Mouse (Mus musculus): ENCODE results near the gene Gm11627.
"Not testable (repeated sequence)": the region's sequence is repeated elsewhere in the genome, so short reads cannot be mapped to it uniquely, and the experiment has no call there.

Gene Gm11627

DNA sequence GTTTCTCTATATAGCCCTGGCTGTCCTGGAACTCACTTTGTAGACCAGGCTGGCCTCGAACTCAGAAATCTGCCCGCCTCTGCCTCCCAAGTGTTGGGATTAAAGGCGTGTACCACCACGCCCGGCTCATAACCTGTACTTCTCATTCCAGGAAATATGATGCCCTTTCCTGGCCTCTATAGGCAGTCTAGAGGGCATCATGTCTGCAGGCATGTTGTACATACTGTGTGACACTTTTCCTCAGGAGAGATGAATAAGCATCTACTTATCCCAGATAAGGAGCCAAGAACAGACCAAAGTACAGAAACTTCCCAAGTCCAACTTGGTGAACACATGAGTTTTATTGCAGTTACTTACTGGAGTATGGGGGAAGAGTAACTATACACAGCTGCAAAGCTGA, 20.6 kb downstream of the Gm11627 start:
- no peak for DNase-seq

DNA sequence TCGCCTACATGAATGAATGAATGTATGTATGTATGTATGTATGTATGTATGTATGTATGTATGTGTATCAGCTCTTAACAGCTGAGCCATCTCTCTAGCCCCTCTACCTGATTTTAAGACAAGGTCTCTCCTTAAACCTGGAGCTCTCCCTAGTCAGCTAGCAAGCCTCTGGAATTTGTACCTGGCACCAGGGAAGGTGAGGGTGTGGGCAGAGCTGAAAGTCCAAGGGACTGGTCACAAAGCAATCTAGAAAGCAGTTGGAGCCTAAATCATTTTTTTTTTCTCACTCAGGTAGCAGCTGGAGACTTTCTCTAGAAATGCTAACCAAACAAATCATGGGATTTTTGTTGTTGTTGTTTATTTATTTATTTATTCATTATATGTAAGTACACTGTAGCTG, 21.9 kb downstream of the Gm11627 start:
- no peak for DNase-seq

DNA sequence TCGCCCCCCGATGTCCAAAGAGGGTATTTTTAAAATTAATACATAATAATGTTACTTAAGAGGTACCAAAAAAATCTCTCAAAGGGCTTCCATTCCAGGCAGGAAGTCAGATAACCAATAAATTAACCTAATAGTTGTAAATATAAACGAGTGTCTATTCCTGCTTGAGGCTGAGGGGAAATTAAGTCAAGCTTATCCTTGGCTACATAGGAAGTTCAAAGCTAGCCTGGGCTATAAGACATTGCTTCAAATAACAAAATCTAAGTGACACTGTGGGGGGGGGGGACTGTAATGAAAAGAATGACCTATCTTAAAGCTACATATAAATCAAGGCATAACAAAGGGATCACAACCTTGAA, 22.6 kb downstream of the Gm11627 start:
- no peak for DNase-seq

DNA sequence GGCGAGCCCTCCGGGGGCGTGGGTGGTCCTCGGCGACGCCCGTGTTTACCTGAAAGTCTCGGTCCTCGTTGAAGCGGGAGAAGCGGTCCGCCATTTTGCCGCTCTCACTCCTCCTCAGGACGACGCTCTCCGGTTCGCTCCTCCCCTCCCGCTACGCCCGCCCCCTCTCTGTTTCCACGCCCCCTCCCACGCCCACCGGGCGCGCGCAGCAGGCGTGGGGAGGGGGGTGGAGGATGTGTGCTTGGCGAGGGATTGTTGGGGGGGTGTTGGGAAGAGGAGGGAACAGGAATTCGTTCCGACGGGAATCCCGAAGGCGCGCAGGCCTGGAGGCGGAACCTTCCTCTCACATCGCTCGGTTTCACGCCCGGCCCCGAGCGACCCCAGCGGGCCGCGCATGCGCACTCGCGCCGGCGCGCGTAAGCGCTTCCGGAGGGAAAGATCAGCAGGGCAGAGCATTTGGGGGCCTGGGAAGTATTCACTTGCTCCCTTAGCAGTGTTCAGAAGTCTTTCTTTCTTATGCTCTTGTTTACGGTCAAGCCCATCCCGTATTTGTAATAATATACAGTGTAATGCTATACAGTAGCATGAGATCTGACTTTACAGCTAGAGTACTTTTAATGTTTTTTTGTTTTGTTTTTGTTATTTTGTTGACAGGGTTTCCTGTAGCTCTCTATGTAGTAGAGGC, 23.1 kb downstream of the Gm11627 start, which contains the start of gene Gpatch8:
TSS of gene Gpatch8 (minus strand) at position 362 of the 685 bp plus-strand sequence.
- peak; percentile 92 to 95 for DNase-seq

DNA sequence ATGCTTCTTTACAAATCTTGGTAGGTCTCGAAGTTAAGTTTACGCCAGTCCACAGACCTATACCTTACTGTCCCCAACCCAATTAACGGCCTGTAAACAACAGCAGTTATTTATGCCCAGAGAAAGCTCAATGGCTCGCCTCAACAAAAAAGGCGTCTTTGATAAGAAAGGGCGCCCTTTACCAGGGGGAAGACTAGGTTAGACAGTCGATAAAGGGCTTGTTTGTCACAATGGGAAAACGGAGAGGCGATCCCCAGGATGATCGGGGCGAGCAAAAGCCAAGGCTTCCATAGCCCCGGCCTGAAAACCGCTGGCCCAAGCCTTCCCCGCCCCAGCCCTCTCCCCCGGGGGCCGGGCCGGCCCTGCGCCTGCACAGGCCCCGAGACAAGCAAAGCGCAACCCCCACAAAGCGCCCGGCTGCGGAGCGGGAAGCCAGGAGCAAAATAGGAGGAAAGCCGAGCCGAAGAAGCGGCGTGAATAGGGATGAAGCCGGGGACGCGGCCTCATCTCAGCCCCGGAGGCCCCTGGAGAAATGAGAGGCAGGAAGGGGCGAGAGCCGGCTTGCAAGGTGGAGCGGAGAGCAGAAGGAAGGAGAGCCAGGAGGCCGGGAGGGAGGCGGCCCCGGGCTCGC, 23.7 kb downstream of the Gm11627 start:
- peak in 1 of 2 experiments; percentile 37 for DNase-seq

DNA sequence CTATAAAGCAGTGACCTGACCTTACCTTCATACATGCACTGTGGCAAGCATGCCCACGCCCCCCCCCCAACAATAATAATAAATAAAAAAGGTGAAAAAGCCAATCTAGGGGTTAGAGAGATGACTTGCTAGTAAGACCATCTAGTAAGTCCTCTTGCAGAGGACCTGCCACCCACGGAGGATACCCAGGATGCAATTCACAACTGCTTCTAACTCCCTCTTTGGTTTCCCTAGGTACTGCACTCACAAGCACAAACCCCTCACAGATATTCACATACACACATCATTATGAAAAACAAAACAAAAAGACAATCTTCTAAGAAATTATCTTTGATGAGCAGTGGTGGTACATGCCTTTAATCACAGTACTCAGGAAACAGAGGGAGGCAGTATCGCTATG, 27.2 kb downstream of the Gm11627 start:
- DNase-seq, result no peak

DNA sequence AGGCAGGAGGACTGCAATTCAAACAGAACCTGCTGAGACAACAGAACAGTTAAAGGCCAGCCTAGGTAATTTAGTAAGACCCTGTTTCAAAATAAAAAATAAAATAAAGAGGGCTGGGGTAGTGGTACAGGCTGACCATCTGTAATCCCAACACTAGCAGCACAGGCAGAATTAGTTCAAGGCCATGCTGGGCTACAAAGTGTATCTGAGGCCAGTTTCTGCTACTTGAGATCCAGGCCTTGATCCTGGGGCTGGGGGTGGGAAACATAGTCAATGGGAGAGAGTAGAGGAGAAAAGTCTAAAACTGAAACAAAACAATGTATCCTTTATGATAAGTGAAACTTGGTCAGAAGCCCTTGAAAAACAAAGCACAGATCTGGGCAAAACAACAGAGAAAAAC, 28.1 kb downstream of the Gm11627 start:
- no peak for DNase-seq

DNA sequence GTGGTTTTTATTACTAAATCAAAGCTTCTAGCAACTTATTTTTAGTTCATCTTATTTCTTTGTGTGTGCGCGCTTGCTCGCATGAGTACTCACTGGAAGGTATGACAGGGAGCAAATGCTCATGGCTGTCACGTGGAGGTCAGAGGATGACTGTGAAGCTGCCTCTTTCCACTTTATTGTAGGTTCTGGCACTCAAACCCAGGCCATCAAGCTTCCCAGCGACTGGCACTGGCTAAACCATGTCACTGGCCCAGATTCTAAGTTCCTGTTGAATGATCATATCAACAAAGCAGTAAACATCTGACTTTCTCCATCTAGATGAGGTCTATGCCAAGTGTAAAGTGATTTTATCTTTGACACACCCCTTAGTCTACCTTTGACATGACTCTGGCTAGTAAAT, 37.8 kb downstream of the Gm11627 start:
- DNase-seq, result no peak

DNA sequence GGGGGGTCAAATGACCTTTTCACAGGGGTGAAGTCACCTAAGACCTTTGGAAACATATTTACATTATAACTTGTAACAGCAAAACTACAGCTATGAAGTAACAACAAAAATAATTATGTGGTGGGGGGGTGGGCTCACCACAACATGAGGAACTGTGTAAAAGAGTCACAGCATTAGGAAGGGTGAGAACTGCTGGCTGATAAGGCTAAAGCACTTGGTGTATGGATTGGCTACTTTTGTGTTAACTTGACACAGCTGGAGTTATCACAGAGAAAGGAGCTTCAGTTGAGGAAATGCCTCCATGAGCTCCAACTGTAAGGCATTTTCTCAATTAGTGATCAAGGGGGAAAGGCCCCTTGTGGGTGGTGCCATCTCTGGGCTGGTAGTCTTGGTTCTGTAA, 39.0 kb downstream of the Gm11627 start:
- not testable (repeated sequence) for DNase-seq

DNA sequence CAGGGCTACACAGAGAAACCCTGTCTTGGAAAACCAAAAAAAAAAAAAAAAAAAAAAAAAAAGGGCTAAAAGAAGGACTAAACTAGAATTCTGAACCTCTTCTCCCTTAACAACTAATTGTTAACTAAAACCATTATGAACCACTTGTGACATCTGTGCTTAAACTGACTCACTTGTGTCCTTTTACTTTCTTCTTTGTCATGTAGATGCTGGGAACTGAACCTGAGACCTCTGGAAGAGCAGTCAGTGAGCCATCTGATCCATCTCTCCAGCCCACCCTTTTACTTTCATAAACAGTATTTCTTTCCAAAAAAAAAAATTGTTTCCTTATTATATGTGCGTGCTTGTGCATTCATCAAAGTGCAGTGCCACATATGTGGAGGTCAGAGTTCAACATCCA, 39.6 kb downstream of the Gm11627 start:
- DNase-seq, result no peak

DNA sequence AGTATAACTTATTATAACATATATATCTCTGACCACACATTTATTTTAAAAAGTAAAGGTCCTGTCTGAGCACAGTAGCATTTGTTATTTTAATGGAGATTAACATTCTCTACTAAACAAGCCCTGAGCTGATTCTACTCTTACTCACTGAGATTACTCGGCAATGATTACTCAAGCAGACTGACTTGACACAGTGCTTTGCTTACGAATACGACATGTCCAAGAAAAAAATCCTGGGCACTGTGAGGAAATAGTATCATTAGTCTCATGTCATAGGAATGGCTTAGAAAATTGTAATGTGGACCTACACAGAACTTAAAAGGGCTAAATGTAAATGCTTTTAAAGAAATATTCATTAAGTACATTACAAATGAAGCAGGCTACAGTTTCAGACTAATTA, 43.1 kb downstream of the Gm11627 start:
- DNase-seq, result no peak

DNA sequence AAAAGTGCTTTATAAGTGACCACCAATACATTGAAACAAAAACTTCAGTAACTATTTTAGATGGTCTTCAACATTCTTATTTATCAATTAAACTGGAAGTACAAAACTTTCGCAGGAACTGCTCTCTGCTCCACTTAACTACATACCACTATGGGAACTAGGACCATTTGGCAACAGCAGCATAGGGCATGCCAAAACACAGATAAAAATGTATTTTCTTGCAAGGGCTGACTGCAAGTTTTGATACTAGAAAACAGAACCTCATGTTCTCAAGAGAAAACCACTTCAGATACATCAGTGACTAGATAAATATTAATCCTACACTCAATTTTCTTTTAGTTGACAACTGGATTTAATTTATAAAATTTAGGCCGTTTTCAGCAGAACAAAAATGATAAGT, 45.2 kb downstream of the Gm11627 start:
- DNase-seq, result no peak

DNA sequence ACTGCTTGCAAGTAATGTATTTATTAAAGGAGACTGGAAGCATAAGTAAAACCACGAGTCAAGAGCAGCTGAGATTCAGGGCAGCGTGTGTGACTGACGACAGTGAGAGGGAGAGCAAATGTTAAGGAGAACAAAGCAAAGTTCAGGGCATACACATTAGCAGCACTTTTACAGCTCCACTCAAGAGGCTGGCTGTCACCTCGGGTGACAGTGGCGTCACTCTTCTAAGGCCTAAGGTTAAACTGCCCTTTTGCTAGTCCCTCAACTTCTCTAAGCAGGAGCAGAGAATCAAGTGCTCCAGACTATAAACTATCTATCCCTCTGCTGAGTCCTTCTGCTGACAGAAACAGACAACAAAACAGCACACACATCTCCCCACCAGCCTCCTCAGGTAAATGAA, 47.8 kb downstream of the Gm11627 start:
- no peak for DNase-seq
